Mouse (Mus musculus) neural tube, embryonic 13.5 days (tissue): ENCODE data around the gene Klf13. TPM values are rescaled to one million over a fixed set of nuclear protein-coding genes. Genes with fewer than 3 reads are reported as not detected.

Source experiments
- ATAC-seq: fragments of 200-750 bp; cut with Nextera tagmentation; 2 replicates; pipeline ENCODE4 v1.8.0; 2017; ENCODE audit warnings: low read depth, mild to moderate bottlenecking, moderate TSS enrichment, moderate library complexity
- H3K27ac ChIP-seq: fragments of 300-500 bp; sonication (generic); replicated peaks from 2 replicates; pipeline ENCODE4 v1.5.1; 2015; ENCODE audit warnings: moderate library complexity, mild to moderate bottlenecking, inconsistent platforms
- H3K27me3 ChIP-seq: fragments of 300-500 bp; sonication (generic); 2 replicates; pipeline ENCODE4 v1.6.1; 2015; ENCODE audit warnings: mild to moderate bottlenecking, inconsistent platforms
- H3K36me3 ChIP-seq: fragments of 300-500 bp; sonication (generic); 2 replicates; pipeline ENCODE4 v1.6.1; 2015; ENCODE audit warnings: mild to moderate bottlenecking, inconsistent platforms
- H3K4me1 ChIP-seq: fragments of 300-500 bp; sonication (generic); replicated peaks from 2 replicates; pipeline ENCODE4 v1.6.1; 2015; ENCODE audit warnings: inconsistent platforms
- H3K4me2 ChIP-seq: fragments of 300-500 bp; sonication (generic); 2 replicates; pipeline ENCODE4 v1.6.1; 2015; ENCODE audit warnings: inconsistent platforms, mild to moderate bottlenecking, moderate library complexity
- H3K4me3 ChIP-seq: fragments of 300-500 bp; sonication (generic); 2 replicates; pipeline ENCODE4 v1.5.1; 2015; ENCODE audit warnings: mild to moderate bottlenecking, inconsistent platforms
- H3K9ac ChIP-seq: fragments of 300-500 bp; sonication (generic); 2 replicates; pipeline ENCODE4 v1.6.1; 2015; ENCODE audit warnings: moderate library complexity, mild to moderate bottlenecking, inconsistent platforms
- H3K9me3 ChIP-seq: fragments of 300-500 bp; sonication (generic); 2 replicates; pipeline ENCODE4 v1.6.1; 2016; ENCODE audit warnings: inconsistent platforms
- WGBS: fragments of 180-500 bp; shearing (Covaris S2); methylation state at CpG from one replicate; pipeline ENCODE4 v1.1.7; 2015; 5-methylcytosine and 5-hydroxymethylcytosine counted together
- polyA plus RNA-seq: library from polyadenylated mRNA; unstranded; fragments of >200 nt; fragmentation: Nextera tagmentation; extraction: Ambion mirVana; gene quantifications from 2 replicates; pipeline ENCODE4 v1.2.1, GENCODE M21; 2015

The Klf13 gene
- polyA plus RNA-seq, 1 experiment from 2014 or later: 32.5 TPM

DNA sequence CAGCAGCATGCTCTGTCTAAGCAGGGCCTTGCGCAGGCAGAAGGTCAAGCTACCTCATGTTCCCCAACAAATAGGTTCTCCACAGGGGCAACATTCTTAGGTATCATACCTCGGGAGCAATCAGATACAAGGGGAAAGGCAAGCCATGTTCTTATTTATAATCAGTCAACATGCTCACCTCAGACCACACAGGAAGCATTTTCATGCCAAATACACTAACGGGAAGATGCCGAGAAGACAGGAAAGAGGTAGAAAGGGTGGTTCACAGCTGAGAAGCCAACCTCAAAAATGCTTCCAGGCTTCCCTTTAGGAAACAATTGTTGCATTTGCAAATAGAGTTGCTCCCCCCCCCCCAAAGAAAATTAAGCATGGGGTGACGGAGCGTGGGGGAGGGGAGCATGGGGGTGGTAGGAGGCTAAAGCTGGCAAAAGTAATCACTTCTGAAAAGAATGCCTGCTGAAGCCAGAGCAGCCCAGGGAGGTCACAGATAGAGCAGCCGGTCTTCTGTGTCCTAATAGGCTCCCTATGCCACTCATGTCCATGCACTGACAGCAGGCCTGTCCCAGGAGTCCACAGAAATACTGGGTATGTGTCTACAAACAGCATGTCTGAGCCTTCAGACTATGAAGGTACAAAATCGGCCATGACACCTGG lies 16.7 kb downstream of the Klf13 start:
- no peaks in the 10 kb centered on the region for H3K27me3 ChIP-seq
- H3K4me3 ChIP-seq: no peak overlapping the region
- 0 out of 2 replicates have a peak, but pooled peaks cover 6% of the 10 kb centered on the region for H3K36me3 ChIP-seq
- no peak overlapping the region for H3K27ac ChIP-seq
- H3K4me1 ChIP-seq: peaks cover 66% of the 10 kb centered on the region
- no peak for ATAC-seq
- no peaks in the 10 kb centered on the region for H3K9me3 ChIP-seq
- H3K4me2 ChIP-seq: no peak overlapping the region
- WGBS: 84% methylated on average over 8 of the region's 8 CpGs
- H3K9ac ChIP-seq: no peak overlapping the region

DNA sequence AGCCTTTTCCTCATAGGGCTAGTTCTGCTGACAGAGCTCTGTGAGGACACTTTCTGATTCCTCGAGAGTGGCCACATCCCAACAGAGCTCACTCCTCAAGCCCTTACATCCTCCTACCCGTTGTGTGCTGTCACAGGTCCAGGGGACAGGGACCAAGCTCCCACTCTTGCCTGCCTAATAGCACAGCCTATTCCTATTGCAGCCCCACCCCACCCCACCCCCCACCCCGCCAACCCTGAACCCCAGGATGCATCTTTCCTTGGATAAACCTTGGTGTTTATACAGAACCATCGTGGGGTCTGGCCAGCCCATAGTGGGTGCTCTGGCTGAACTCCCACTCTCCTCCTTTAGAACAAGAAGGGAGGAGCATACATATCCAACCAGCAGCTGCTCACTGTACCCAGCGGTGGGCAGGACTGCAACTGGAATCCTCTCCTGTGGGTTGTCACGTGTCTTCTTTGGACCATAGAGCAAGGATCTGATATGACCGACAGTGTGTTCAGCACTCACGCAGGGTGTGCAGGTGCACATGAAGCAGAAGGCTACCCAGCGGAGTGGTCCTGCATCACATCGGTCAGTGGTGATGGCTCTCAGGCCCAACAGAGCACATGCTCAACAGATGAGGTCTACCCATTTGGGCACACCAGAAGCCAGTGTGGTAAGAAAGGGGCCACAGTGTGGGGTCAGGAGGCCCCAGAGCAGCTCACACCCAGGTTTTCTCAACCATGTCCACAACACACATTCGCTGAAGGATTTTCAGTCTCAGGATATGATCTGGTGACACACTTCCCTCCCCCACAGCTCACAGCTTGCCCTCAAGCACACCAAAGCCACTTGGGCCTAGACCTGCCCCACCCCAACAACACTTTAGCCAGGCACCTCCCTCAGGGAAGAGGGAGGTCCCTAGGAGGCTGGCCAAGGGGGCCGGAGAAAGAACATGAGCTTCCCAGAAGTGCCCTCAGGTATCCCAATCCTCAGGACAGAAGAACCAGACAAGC lies 19.6 kb downstream of the Klf13 start:
- Histone ChIP-seq H3K27me3 (no peaks in the 10 kb centered on the region), H3K4me2 (no peak overlapping the region), H3K27ac (no peak overlapping the region), H3K9ac (no peak overlapping the region), H3K4me1 (peaks cover 47% of the 10 kb centered on the region), H3K36me3 (0 out of 2 replicates have a peak, but pooled peaks cover 6% of the 10 kb centered on the region), H3K9me3 (no peaks in the 10 kb centered on the region), H3K4me3 (no peak overlapping the region)
- no peak for ATAC-seq
- WGBS: 82% methylated on average over 12 of the region's 12 CpGs

DNA sequence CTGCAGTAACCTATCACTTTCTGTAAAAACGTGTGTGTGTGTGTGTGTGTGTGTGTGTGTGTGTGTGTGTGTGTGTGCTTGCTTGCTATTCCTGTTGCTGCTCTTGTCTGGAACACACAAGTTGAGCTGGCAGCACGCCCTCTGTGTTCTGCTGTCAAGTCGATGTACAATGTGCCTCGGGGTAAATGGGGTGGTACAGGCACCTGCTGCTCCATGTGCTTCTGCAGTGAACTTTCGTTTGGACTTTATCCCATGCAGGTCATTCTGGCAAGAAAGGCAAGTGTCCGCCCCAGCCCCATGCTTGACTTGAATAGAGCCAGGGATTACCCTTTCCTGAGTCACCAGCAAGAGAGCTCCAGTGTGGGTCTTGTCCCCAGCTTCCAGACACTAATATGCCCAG lies 21.0 kb downstream of the Klf13 start:
- H3K27ac ChIP-seq: no peak overlapping the region
- 75% methylated on average over 6 of the region's 6 CpGs for WGBS
- H3K4me3 ChIP-seq: no peak overlapping the region
- peaks cover 50% of the 10 kb centered on the region for H3K4me1 ChIP-seq
- no peak overlapping the region for H3K4me2 ChIP-seq
- no peaks in the 10 kb centered on the region for H3K9me3 ChIP-seq
- H3K36me3 ChIP-seq: 0 out of 2 replicates have a peak, but pooled peaks cover 6% of the 10 kb centered on the region
- no peak overlapping the region for H3K9ac ChIP-seq
- no peaks in the 10 kb centered on the region for H3K27me3 ChIP-seq
- ATAC-seq: no peak

GRCm38 (mm10) chr7:63916268-63916907 lies 22.3 kb downstream of the Klf13 start, which contains the start of gene E030018B13Rik:
Gene E030018B13Rik, plus strand, starts transcription at chr7:63916857.
- Histone ChIP-seq H3K4me1 (peaks cover 56% of the 10 kb centered on the region), H3K27me3 (no peaks in the 10 kb centered on the region), H3K36me3 (0 out of 2 replicates have a peak, but pooled peaks cover 6% of the 10 kb centered on the region), H3K9me3 (no peaks in the 10 kb centered on the region), H3K4me3 (no peak within 1 kb of the TSS), H3K27ac (no peak within 1 kb of the TSS), H3K9ac (no peak within 1 kb of the TSS), H3K4me2 (no peak within 1 kb of the TSS)
- ATAC-seq: no peak
- 87% methylated on average over 6 of the region's 6 CpGs for WGBS

- no peaks in the 10 kb centered on the region for H3K9me3 ChIP-seq
- no peak overlapping the region for H3K9ac ChIP-seq
- H3K27me3 ChIP-seq: no peaks in the 10 kb centered on the region
- H3K4me1 ChIP-seq: peaks cover 70% of the 10 kb centered on the region
- no peak overlapping the region for H3K4me2 ChIP-seq
- H3K27ac ChIP-seq: no peak overlapping the region
- 100% methylated on average over 2 of the region's 2 CpGs for WGBS
- ATAC-seq: no peak
- no peak overlapping the region for H3K4me3 ChIP-seq
- 0 out of 2 replicates have a peak, but pooled peaks cover 3% of the 10 kb centered on the region for H3K36me3 ChIP-seq
Observed at GRCm38 (mm10) chr7:63914891-63915290, 23.8 kb downstream of the Klf13 start.

GRCm38 (mm10) chr7:63913724-63914692 lies 24.7 kb downstream of the Klf13 start:
- Histone ChIP-seq H3K4me3 (no peak overlapping the region), H3K4me1 (peaks cover 66% of the 10 kb centered on the region), H3K36me3 (0 out of 2 replicates have a peak, but pooled peaks cover 3% of the 10 kb centered on the region), H3K9me3 (no peaks in the 10 kb centered on the region), H3K27ac (0 out of 2 replicates have a peak overlapping the region, but pooled peaks have one; percentile 23), H3K27me3 (no peaks in the 10 kb centered on the region), H3K4me2 (no peak overlapping the region), H3K9ac (no peak overlapping the region)
- no peak for ATAC-seq
- WGBS: 46% methylated on average over 10 of the region's 10 CpGs

DNA sequence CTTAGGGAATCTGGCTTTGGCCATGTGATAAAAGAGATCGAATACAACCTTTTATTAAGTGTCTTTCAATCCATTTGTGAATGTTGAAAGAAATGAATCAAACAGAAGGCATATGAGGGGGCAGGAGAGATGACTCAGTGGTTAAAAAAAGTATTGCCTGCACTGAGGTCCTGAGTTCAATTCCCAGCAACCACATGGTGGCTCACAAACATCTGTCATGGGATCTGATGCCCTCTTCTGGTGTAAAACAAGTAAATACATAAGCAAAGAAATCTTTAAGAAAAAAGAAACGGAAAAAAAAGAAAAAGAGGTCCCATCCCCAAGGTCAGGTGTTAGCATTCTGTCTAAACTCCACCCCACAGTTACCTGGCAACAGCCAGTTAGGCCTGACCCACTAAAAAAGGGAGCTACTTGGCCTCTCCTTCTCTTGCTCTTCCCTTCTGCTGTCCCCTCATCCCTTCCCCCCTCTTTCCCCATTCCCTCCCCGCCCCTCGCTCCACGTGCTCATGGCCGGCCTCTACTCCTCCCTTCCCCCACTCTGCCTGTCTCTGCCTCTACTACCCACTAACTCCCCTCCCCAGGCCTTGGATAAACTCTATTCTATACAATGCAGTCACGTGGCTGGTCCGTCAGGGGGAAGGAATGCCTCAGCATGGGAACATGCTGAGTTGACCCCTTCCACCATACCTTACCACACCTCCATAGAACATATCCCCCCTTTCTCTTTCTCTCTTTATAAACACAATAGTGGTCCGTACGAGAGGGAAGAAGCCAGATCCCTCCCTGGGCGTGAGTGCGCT lies 25.6 kb downstream of the Klf13 start:
- Histone ChIP-seq H3K36me3 (0 out of 2 replicates have a peak, but pooled peaks cover 3% of the 10 kb centered on the region), H3K4me1 (peaks cover 68% of the 10 kb centered on the region), H3K4me3 (no peak overlapping the region), H3K27ac (peak overlapping the region; percentile 67; the same call in 1 of the 2 replicates), H3K9me3 (no peaks in the 10 kb centered on the region), H3K9ac (no peak overlapping the region), H3K27me3 (no peaks in the 10 kb centered on the region), H3K4me2 (no peak overlapping the region)
- WGBS: 25% methylated on average over 12 of the region's 12 CpGs
- ATAC-seq: no peak

- Histone ChIP-seq H3K36me3 (0 out of 2 replicates have a peak, but pooled peaks cover 1% of the 10 kb centered on the region), H3K27ac (peak overlapping the region; percentile 67), H3K27me3 (no peaks in the 10 kb centered on the region), H3K9me3 (no peaks in the 10 kb centered on the region), H3K9ac (no peak overlapping the region), H3K4me1 (peaks cover 69% of the 10 kb centered on the region), H3K4me2 (no peak overlapping the region), H3K4me3 (no peak overlapping the region)
- ATAC-seq: peak; percentile 29; the same call in 1 of the 2 replicates
- WGBS: 22% methylated on average over 7 of the region's 7 CpGs
Observed at GRCm38 (mm10) chr7:63912234-63912810, 26.4 kb downstream of the Klf13 start.

GRCm38 (mm10) chr7:63911383-63912233 lies 27.1 kb downstream of the Klf13 start:
- H3K9me3 ChIP-seq: no peaks in the 10 kb centered on the region
- 52% methylated on average over 8 of the region's 8 CpGs for WGBS
- H3K4me2 ChIP-seq: no peak overlapping the region
- H3K27me3 ChIP-seq: no peaks in the 10 kb centered on the region
- 0 out of 2 replicates have a peak, but pooled peaks have one; percentile 24 for ATAC-seq
- no peak overlapping the region for H3K4me3 ChIP-seq
- no peaks in the 10 kb centered on the region for H3K36me3 ChIP-seq
- peaks cover 69% of the 10 kb centered on the region for H3K4me1 ChIP-seq
- H3K9ac ChIP-seq: no peak overlapping the region
- peak overlapping the region; percentile 67 for H3K27ac ChIP-seq
